Mouse (Mus musculus) hindbrain, embryonic 11.5 days (tissue): ENCODE measurements around the gene Ajap1. TPM values are rescaled to one million over a fixed set of nuclear protein-coding genes. Genes with fewer than 3 reads are reported as not detected.

Experiments
- ATAC-seq: fragments of 200-750 bp; cut with Nextera tagmentation; 2 replicates; pipeline ENCODE4 v1.8.0; 2017; ENCODE audit warnings: mild to moderate bottlenecking, moderate TSS enrichment, moderate library complexity; ENCODE audit not compliant: low FRiP score
- DNase-seq: peaks from one replicate; pipeline ENCODE4 v3.0.0-alpha.2; 2015; ENCODE audit warnings: low spot score
- H3K27ac ChIP-seq: fragments of 300-500 bp; sonication (generic); 2 replicates; pipeline ENCODE4 v1.5.1; 2014; ENCODE audit warnings: mild to moderate bottlenecking, low read depth, low read length
- H3K27me3 ChIP-seq: fragments of 300-500 bp; sonication (generic); 2 replicates; pipeline ENCODE4 v1.6.1; 2014; ENCODE audit warnings: mild to moderate bottlenecking, low read length, moderate library complexity, mixed read lengths; ENCODE audit not compliant: control insufficient read depth, insufficient read depth
- H3K36me3 ChIP-seq: fragments of 300-500 bp; sonication (generic); 2 replicates; pipeline ENCODE4 v1.6.1; 2014; ENCODE audit warnings: mild to moderate bottlenecking, low read length, moderate library complexity, mixed read lengths; ENCODE audit not compliant: control insufficient read depth, insufficient read depth
- H3K4me1 ChIP-seq: fragments of 300-500 bp; sonication (generic); replicated peaks from 2 replicates; pipeline ENCODE4 v1.6.1; 2014; ENCODE audit warnings: low read length, mixed read lengths; ENCODE audit not compliant: control insufficient read depth, insufficient read depth
- H3K4me2 ChIP-seq: fragments of 300-500 bp; sonication (generic); replicated peaks from 2 replicates; pipeline ENCODE4 v1.6.1; 2014; ENCODE audit warnings: mild to moderate bottlenecking, low read depth, low read length
- H3K4me3 ChIP-seq: fragments of 300-500 bp; sonication (generic); 2 replicates; pipeline ENCODE4 v1.5.1; 2014; ENCODE audit warnings: low read depth, low read length
- H3K9ac ChIP-seq: fragments of 300-500 bp; sonication (generic); 2 replicates; pipeline ENCODE4 v1.6.1; 2014; ENCODE audit warnings: low read depth, low read length
- H3K9me3 ChIP-seq: fragments of 300-500 bp; sonication (generic); 2 replicates; pipeline ENCODE4 v1.6.1; 2016; ENCODE audit warnings: low read length; ENCODE audit not compliant: control insufficient read depth
- WGBS: fragments of 180-500 bp; shearing (Covaris S2); extraction: QIAGEN DNeasy Blood & Tissue Kit; methylation state at CpG from one replicate; pipeline ENCODE4 v1.1.7; 2014; 5-methylcytosine and 5-hydroxymethylcytosine counted together
- polyA plus RNA-seq: library from polyadenylated mRNA; unstranded; fragments of >200 nt; fragmentation: Nextera tagmentation; extraction: Ambion mirVana; gene quantifications from 2 replicates; pipeline ENCODE4 v1.2.1, GENCODE M21; 2014

Gene Ajap1
- polyA plus RNA-seq, 1 experiment from 2014 or later, result 3.7 TPM

GRCm38 (mm10) chr4:153358243-153358550 is 124.4 kb downstream of the Ajap1 start:
- no peak for ATAC-seq

GRCm38 (mm10) chr4:153357539-153358242 is 124.9 kb downstream of the Ajap1 start:
- Histone ChIP-seq H3K4me2 (no peak overlapping the region), H3K27ac (no peak overlapping the region), H3K9me3 (no peaks in the 10 kb centered on the region), H3K4me3 (no peak overlapping the region), H3K4me1 (no peaks in the 10 kb centered on the region), H3K9ac (no peak overlapping the region), H3K36me3 (no peaks in the 10 kb centered on the region), H3K27me3 (no peaks in the 10 kb centered on the region)
- WGBS, result 62% methylated on average over 9 of the region's 9 CpGs
- no peak for ATAC-seq
- peak; percentile 72 for DNase-seq

More at GRCm38 (mm10) chr4:153358243-153358550, 124.4 kb downstream of the Ajap1 start:
- no peak for DNase-seq
- H3K27ac ChIP-seq, result no peak overlapping the region
- no peaks in the 10 kb centered on the region for H3K36me3 ChIP-seq
- 56% methylated on average over 7 of the region's 7 CpGs for WGBS
- H3K27me3 ChIP-seq, result no peaks in the 10 kb centered on the region
- no peaks in the 10 kb centered on the region for H3K9me3 ChIP-seq
- H3K4me1 ChIP-seq, result no peaks in the 10 kb centered on the region
- H3K9ac ChIP-seq, result no peak overlapping the region
- H3K4me2 ChIP-seq, result no peak overlapping the region
- H3K4me3 ChIP-seq, result no peak overlapping the region

GRCm38 (mm10) chr4:153356236-153356635 is 126.4 kb downstream of the Ajap1 start:
- no peak overlapping the region for H3K9ac ChIP-seq
- H3K4me1 ChIP-seq, result no peaks in the 10 kb centered on the region
- no peaks in the 10 kb centered on the region for H3K36me3 ChIP-seq
- no peaks in the 10 kb centered on the region for H3K9me3 ChIP-seq
- H3K4me2 ChIP-seq, result no peak overlapping the region
- DNase-seq (no peak), ATAC-seq (no peak)
- no peak overlapping the region for H3K4me3 ChIP-seq
- H3K27ac ChIP-seq, result no peak overlapping the region
- H3K27me3 ChIP-seq, result no peaks in the 10 kb centered on the region
- WGBS, result 89% methylated on average over 4 of the region's 4 CpGs

- Histone ChIP-seq H3K9ac (no peak overlapping the region), H3K4me1 (no peaks in the 10 kb centered on the region), H3K4me3 (no peak overlapping the region), H3K27me3 (no peaks in the 10 kb centered on the region), H3K4me2 (no peak overlapping the region), H3K27ac (no peak overlapping the region), H3K9me3 (no peaks in the 10 kb centered on the region), H3K36me3 (no peaks in the 10 kb centered on the region)
- ATAC-seq (no peak), DNase-seq (no peak)
- 92% methylated on average over 3 of the region's 3 CpGs for WGBS
Observed at GRCm38 (mm10) chr4:153344999-153345398, 137.6 kb downstream of the Ajap1 start.

- no peak for ATAC-seq
Observed at GRCm38 (mm10) chr4:153340887-153341286, 141.7 kb downstream of the Ajap1 start.

GRCm38 (mm10) chr4:153335301-153335799 is 147.3 kb downstream of the Ajap1 start:
- Histone ChIP-seq H3K27ac (no peak overlapping the region), H3K9ac (no peak overlapping the region), H3K27me3 (no peaks in the 10 kb centered on the region), H3K4me3 (no peak overlapping the region), H3K4me1 (no peaks in the 10 kb centered on the region), H3K36me3 (no peaks in the 10 kb centered on the region), H3K4me2 (no peak overlapping the region), H3K9me3 (no peaks in the 10 kb centered on the region)
- DNase-seq (no peak), ATAC-seq (no peak)
- WGBS, result 80% methylated on average over 15 of the region's 15 CpGs

More at GRCm38 (mm10) chr4:153340887-153341286, 141.7 kb downstream of the Ajap1 start:
- Histone ChIP-seq H3K4me1 (no peaks in the 10 kb centered on the region), H3K9ac (no peak overlapping the region), H3K9me3 (no peaks in the 10 kb centered on the region), H3K27ac (no peak overlapping the region), H3K27me3 (no peaks in the 10 kb centered on the region), H3K4me3 (no peak overlapping the region), H3K4me2 (no peak overlapping the region), H3K36me3 (no peaks in the 10 kb centered on the region)
- DNase-seq, result no peak

- Histone ChIP-seq H3K9me3 (no peaks in the 10 kb centered on the region), H3K36me3 (no peaks in the 10 kb centered on the region), H3K9ac (no peak overlapping the region), H3K4me1 (no peaks in the 10 kb centered on the region), H3K27ac (no peak overlapping the region), H3K4me2 (no peak overlapping the region), H3K4me3 (no peak overlapping the region), H3K27me3 (no peaks in the 10 kb centered on the region)
- DNase-seq (no peak), ATAC-seq (no peak)
- WGBS, result 85% methylated on average over 10 of the region's 10 CpGs
Observed at GRCm38 (mm10) chr4:153327809-153328208, 154.8 kb downstream of the Ajap1 start.
